Mouse (Mus musculus) bone marrow, adult 2 months (tissue): ENCODE measurements around the gene Csf1. TPM values are rescaled to one million over a fixed set of nuclear protein-coding genes. Genes with fewer than 3 reads are reported as not detected.

Experiments
- H3K27ac ChIP-seq: fragments of 200-500 bp; 2 replicates; pipeline ENCODE4 v1.5.1; 2012; ENCODE audit warnings: low read depth, mild to moderate bottlenecking, control low read depth, inconsistent platforms, low read length; ENCODE audit not compliant: control insufficient read depth, poor library complexity, insufficient read depth
- H3K4me1 ChIP-seq: fragments of 200-500 bp; 2 replicates; pipeline ENCODE4 v1.6.1; 2011; ENCODE audit warnings: low read length; ENCODE audit not compliant: control insufficient read depth, insufficient read depth
- H3K4me3 ChIP-seq: fragments of 200-500 bp; replicated peaks from 2 replicates; pipeline ENCODE3; 2011; ENCODE audit warnings: mild to moderate bottlenecking, low read depth, low read length, control low read depth; ENCODE audit not compliant: control insufficient read depth
- CTCF ChIP-seq: fragments of 200-500 bp; IDR thresholded peaks from 2 replicates; pipeline ENCODE4 v1.5.1; 2011; ENCODE audit warnings: low read length, control low read depth; ENCODE audit not compliant: control insufficient read depth, insufficient read depth
- POLR2A ChIP-seq: fragments of 200-500 bp; IDR thresholded peaks from 2 replicates; pipeline ENCODE4 v1.6.1; 2011; ENCODE audit warnings: low read depth, mild to moderate bottlenecking, control low read depth, low read length, borderline replicate concordance; ENCODE audit not compliant: control insufficient read depth
- WGBS: fragments of 180-500 bp; shearing (Covaris S2); methylation state at CpG from one replicate; pipeline ENCODE4 v1.1.7; 2018; 5-methylcytosine and 5-hydroxymethylcytosine counted together
- polyA plus RNA-seq: library from polyadenylated mRNA; stranded (reverse); fragments of >200 nt; gene quantifications from 2 replicates; pipeline ENCODE4 v1.2.4, GENCODE M21; 2011; ENCODE audit warnings: low replicate concordance; ENCODE audit not compliant: missing spikeins, insufficient read depth, insufficient read length

Gene Csf1
- polyA plus RNA-seq, 1 experiment: 21.8 TPM

DNA sequence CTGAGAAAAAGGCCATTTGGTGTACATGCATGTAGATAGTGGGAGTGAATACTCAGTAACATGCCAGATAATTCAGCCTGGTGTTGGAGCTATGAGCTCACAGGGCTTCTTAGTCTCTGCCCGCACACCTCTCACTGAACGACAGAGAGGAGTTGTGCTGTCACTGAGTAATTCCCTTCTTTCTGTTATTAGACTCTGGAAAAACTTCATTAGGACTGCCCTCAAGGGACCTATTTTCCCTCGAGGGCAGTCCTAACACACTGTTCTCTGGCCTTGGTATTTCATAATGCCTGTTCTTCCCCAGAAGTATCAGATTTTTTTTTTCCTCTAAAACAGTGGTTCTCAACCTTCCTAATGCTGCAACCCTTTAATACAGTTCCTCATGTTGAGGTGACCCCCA lies 48.2 kb downstream of the Csf1 start:
- H3K27ac ChIP-seq: no peak overlapping the region
- 71% methylated on average over 3 of the region's 3 CpGs for WGBS
- H3K4me3 ChIP-seq: no peak overlapping the region
- H3K4me1 ChIP-seq: no peaks in the 10 kb centered on the region
- TF ChIP-seq CTCF (no peak), POLR2A (no peak)

DNA sequence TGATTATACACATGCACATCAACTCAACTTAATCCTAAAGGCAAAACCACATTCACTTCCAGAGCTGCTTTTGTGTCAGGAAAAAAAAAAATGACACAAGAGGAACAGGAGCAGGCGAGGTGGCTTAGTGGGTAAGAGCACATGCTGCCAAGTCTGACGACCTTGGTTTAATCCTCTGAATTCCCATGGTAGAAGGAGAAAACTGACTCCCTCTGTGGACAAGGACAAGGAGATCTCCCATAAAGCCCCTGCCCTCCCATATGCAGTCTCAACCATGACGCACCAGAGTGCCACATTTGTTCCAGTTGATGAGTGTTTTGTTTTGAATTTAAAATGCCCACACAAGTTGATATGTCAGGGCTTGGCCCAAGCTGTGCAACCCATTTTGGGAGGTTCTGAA lies 51.1 kb downstream of the Csf1 start:
- Histone ChIP-seq H3K4me1 (peaks cover 2% of the 10 kb centered on the region), H3K4me3 (no peak overlapping the region), H3K27ac (no peak overlapping the region)
- TF ChIP-seq POLR2A (no peak), CTCF (no peak)
- 77% methylated on average over 3 of the region's 3 CpGs for WGBS

DNA sequence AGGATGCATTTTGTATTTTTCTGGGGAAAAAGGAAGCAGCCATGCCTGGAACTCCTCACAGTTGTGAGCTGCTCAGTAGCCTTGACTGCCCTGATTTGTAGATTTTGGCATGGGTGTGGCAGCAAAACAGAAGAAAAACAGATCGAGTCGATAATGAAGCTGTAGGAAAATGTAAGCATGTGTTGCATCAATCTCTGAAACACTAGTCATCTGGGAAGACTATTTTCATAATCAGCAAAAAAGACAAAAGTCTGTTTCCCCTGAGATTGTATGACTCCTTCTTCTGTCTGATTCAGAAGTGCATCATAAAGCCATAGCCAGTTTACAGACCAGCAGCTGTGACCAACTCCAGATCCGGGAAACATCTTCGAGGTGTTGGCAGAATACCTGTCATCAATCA lies 53.0 kb downstream of the Csf1 start:
- H3K27ac ChIP-seq: no peak overlapping the region
- TF ChIP-seq POLR2A: no peak
- TF ChIP-seq CTCF: no peak
- peaks cover 2% of the 10 kb centered on the region for H3K4me1 ChIP-seq
- H3K4me3 ChIP-seq: no peak overlapping the region
- WGBS: 74% methylated on average over 4 of the region's 4 CpGs

GRCm38 (mm10) chr3:107706164-107706563 lies 54.1 kb downstream of the Csf1 start:
- Histone ChIP-seq H3K4me1 (peaks cover 2% of the 10 kb centered on the region), H3K27ac (no peak overlapping the region), H3K4me3 (no peak overlapping the region)
- TF ChIP-seq POLR2A (no peak), CTCF (no peak)
- 13% methylated on average over 2 of the region's 2 CpGs for WGBS

DNA sequence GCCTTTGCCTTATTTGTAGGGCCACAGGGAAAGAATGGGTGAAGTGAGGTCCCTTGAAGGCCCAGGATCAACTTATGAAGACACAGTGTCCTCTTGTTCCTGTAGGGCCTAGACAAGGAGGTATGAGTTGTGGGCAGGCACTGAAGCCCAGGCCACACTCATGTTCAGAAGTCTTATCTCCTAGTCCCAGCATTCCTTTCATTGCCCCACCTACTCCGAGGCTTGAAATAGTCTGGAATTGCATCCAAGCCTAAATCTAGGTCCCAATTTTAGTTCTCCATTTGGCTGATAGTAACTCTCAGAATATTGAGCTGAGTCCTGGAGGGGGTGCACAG lies 55.9 kb downstream of the Csf1 start:
- peaks cover 2% of the 10 kb centered on the region for H3K4me1 ChIP-seq
- TF ChIP-seq CTCF (no peak), POLR2A (no peak)
- H3K4me3 ChIP-seq: no peak overlapping the region
- WGBS: 69% methylated on average over 1 of the region's 1 CpGs
- no peak overlapping the region for H3K27ac ChIP-seq

DNA sequence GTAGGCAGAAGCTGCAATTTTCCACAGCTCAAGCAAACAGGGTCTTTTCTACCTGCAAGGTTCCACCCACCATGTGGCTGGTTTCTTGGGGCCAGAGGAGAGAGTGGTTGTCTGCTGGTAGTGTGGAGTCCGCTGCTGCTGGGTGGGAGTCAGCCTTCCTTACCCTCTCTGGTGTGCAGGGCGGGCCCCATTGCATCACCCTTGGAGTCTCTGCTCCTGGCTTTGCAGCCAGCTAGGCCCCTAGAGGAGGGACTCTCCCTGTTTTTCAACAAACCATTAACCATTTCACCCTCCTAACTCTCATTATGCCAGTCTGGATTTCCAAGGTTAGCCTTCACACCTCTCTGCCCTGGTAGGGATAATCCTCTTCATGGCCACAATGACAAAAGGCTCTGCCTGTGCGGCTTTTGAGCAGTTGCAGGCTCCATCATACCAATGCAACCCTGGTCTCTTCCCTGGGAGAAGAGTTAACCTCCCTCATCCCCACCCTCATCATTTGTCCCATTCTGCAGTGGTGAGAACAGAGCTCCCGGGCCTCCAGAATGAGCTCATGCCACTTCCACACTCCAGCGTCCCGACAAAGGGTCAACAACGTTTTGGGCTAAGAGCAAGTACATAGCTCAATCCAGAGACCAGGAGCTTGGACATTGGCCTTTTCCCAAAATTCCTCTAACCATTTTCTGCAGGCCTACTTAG lies 56.4 kb downstream of the Csf1 start:
- WGBS: 76% methylated on average over 7 of the region's 7 CpGs
- Histone ChIP-seq H3K4me3 (no peak overlapping the region), H3K27ac (no peak overlapping the region), H3K4me1 (peaks cover 2% of the 10 kb centered on the region)
- TF ChIP-seq POLR2A (no peak), CTCF (no peak)

GRCm38 (mm10) chr3:107701767-107702394 lies 58.4 kb downstream of the Csf1 start:
- H3K4me3 ChIP-seq: no peak overlapping the region
- H3K4me1 ChIP-seq: peaks cover 2% of the 10 kb centered on the region
- WGBS: 77% methylated on average over 1 of the region's 1 CpGs
- no peak overlapping the region for H3K27ac ChIP-seq
- no peak for TF ChIP-seq CTCF
- no peak for TF ChIP-seq POLR2A

GRCm38 (mm10) chr3:107700625-107701024 lies 59.6 kb downstream of the Csf1 start:
- WGBS: 87% methylated on average over 2 of the region's 2 CpGs
- no peak for TF ChIP-seq POLR2A
- TF ChIP-seq CTCF: no peak
- no peak overlapping the region for H3K4me3 ChIP-seq
- H3K4me1 ChIP-seq: peaks cover 2% of the 10 kb centered on the region
- H3K27ac ChIP-seq: no peak overlapping the region
